8 mouse cellular contexts compared by ENCODE assay signal in genomic region chr6:54812276-54812675, GRCm38 (mm10). TPM values are rescaled to one million over a fixed set of nuclear protein-coding genes. Genes with fewer than 3 reads are reported as not detected.
DNase-seq lines count a peak whose midpoint lies in the region; ATAC-seq lines count a peak whose summit lies in the region.

No protein-coding gene starts in this region.

- no peak overlapping the region for H3K9ac ChIP-seq in embryonic facial prominence, embryonic 14.5 days (ENCODE audit: low read depth, low read length)
- H3K9ac ChIP-seq in midbrain, embryonic 11.5 days (ENCODE audit: low read length): no peak overlapping the region
- no peak overlapping the region for H3K9ac ChIP-seq in midbrain, embryonic 13.5 days (replicated peaks)
- H3K9ac ChIP-seq in intestine, embryonic 15.5 days: no peak overlapping the region

- no peak for ATAC-seq in embryonic facial prominence, embryonic 14.5 days (ENCODE audit: low read depth)
- ATAC-seq in midbrain, embryonic 11.5 days (ENCODE audit: low FRiP score): no peak
- no peak for ATAC-seq in midbrain, embryonic 13.5 days
- no peak for ATAC-seq in intestine, embryonic 15.5 days
- ATAC-seq in erythroblast, adult 5-6 weeks (replicated peaks; ENCODE audit: low FRiP score, poor library complexity, severe bottlenecking): no peak
- ATAC-seq in monocyte, adult 5-6 weeks (replicated peaks; ENCODE audit: insufficient number of reproducible peaks, low FRiP score, low TSS enrichment, poor library complexity, severe bottlenecking): no peak

- H3K27ac ChIP-seq in embryonic facial prominence, embryonic 14.5 days (replicated peaks; ENCODE audit: low read depth, low read length): no peak overlapping the region
- H3K27ac ChIP-seq in embryonic facial prominence, embryonic 10.5 days (replicated peaks): no peak overlapping the region
- H3K27ac ChIP-seq in midbrain, embryonic 11.5 days (ENCODE audit: low read depth, low read length): no peak overlapping the region
- no peak overlapping the region for H3K27ac ChIP-seq in midbrain, embryonic 13.5 days
- peak overlapping the region; percentile 30; the same call in 1 of the 2 replicates for H3K27ac ChIP-seq in intestine, embryonic 15.5 days

- peaks cover 6% of the 10 kb centered on the region for H3K4me1 ChIP-seq in embryonic facial prominence, embryonic 14.5 days (ENCODE audit: control insufficient read depth, insufficient read depth, low read length)
- H3K4me1 ChIP-seq in embryonic facial prominence, embryonic 10.5 days: 0 out of 2 replicates have a peak, but pooled peaks cover 8% of the 10 kb centered on the region
- H3K4me1 ChIP-seq in midbrain, embryonic 11.5 days (ENCODE audit: control insufficient read depth, insufficient read depth, low read length): no peaks in the 10 kb centered on the region; the same call in 1 of the 2 replicates
- 0 out of 2 replicates have a peak, but pooled peaks cover 3% of the 10 kb centered on the region for H3K4me1 ChIP-seq in midbrain, embryonic 13.5 days (replicated peaks)
- peaks cover 19% of the 10 kb centered on the region; the same call in 1 of the 2 replicates for H3K4me1 ChIP-seq in intestine, embryonic 15.5 days (replicated peaks)

- no peaks in the 10 kb centered on the region for H3K27me3 ChIP-seq in embryonic facial prominence, embryonic 14.5 days (replicated peaks; ENCODE audit: control insufficient read depth, insufficient read depth, low read length)
- no peaks in the 10 kb centered on the region; the same call in 1 of the 2 replicates for H3K27me3 ChIP-seq in embryonic facial prominence, embryonic 10.5 days (replicated peaks; ENCODE audit: low read depth, poor library complexity, severe bottlenecking)
- no peaks in the 10 kb centered on the region for H3K27me3 ChIP-seq in midbrain, embryonic 11.5 days (ENCODE audit: control insufficient read depth, insufficient read depth, low read length)
- no peaks in the 10 kb centered on the region; the same call in 1 of the 2 replicates for H3K27me3 ChIP-seq in midbrain, embryonic 13.5 days
- H3K27me3 ChIP-seq in intestine, embryonic 15.5 days (replicated peaks): no peaks in the 10 kb centered on the region

- 75% methylated on average over 6 of the region's 6 CpGs for WGBS in embryonic facial prominence, embryonic 14.5 days
- 85% methylated on average over 6 of the region's 6 CpGs for WGBS in embryonic facial prominence, embryonic 10.5 days
- WGBS in midbrain, embryonic 11.5 days: 92% methylated on average over 6 of the region's 6 CpGs
- WGBS in midbrain, embryonic 13.5 days: 90% methylated on average over 6 of the region's 6 CpGs
- WGBS in intestine, embryonic 15.5 days: 57% methylated on average over 6 of the region's 6 CpGs

- no peak overlapping the region for H3K4me3 ChIP-seq in embryonic facial prominence, embryonic 14.5 days (ENCODE audit: low read depth, low read length)
- no peak overlapping the region for H3K4me3 ChIP-seq in embryonic facial prominence, embryonic 10.5 days
- H3K4me3 ChIP-seq in midbrain, embryonic 11.5 days (ENCODE audit: low read depth, low read length): no peak overlapping the region
- no peak overlapping the region for H3K4me3 ChIP-seq in midbrain, embryonic 13.5 days (replicated peaks)
- no peak overlapping the region for H3K4me3 ChIP-seq in intestine, embryonic 15.5 days (replicated peaks)

- no peaks in the 10 kb centered on the region for H3K9me3 ChIP-seq in embryonic facial prominence, embryonic 14.5 days (ENCODE audit: control insufficient read depth, low read length)
- no peaks in the 10 kb centered on the region for H3K9me3 ChIP-seq in embryonic facial prominence, embryonic 10.5 days
- no peaks in the 10 kb centered on the region for H3K9me3 ChIP-seq in midbrain, embryonic 11.5 days (ENCODE audit: control insufficient read depth, low read length)
- no peaks in the 10 kb centered on the region for H3K9me3 ChIP-seq in midbrain, embryonic 13.5 days
- no peaks in the 10 kb centered on the region for H3K9me3 ChIP-seq in intestine, embryonic 15.5 days

- no peak overlapping the region for H3K4me2 ChIP-seq in embryonic facial prominence, embryonic 14.5 days (ENCODE audit: low read depth, low read length)
- no peak overlapping the region for H3K4me2 ChIP-seq in midbrain, embryonic 11.5 days
- H3K4me2 ChIP-seq in midbrain, embryonic 13.5 days (replicated peaks): no peak overlapping the region
- no peak overlapping the region for H3K4me2 ChIP-seq in intestine, embryonic 15.5 days (replicated peaks)

- H3K36me3 ChIP-seq in embryonic facial prominence, embryonic 14.5 days (ENCODE audit: control insufficient read depth, insufficient read depth, low read length): no peaks in the 10 kb centered on the region
- no peaks in the 10 kb centered on the region for H3K36me3 ChIP-seq in embryonic facial prominence, embryonic 10.5 days (replicated peaks)
- no peaks in the 10 kb centered on the region for H3K36me3 ChIP-seq in midbrain, embryonic 11.5 days (ENCODE audit: control insufficient read depth, insufficient read depth, low read length)
- no peaks in the 10 kb centered on the region for H3K36me3 ChIP-seq in midbrain, embryonic 13.5 days
- no peaks in the 10 kb centered on the region for H3K36me3 ChIP-seq in intestine, embryonic 15.5 days

- peak; percentile 37 for DNase-seq in embryonic facial prominence, embryonic 14.5 days (ENCODE audit: low spot score)
- no peak for DNase-seq in embryonic facial prominence, embryonic 10.5 days (ENCODE audit: low spot score)
- DNase-seq in midbrain, embryonic 11.5 days (ENCODE audit: low spot score, missing footprints): peak; percentile 28
- peak; percentile 51 to 54 for DNase-seq in lung, postnatal 4 days

RNA-seq across cellular contexts. Expression of gene Znrf2, which starts 4.4 kb away (rescaled TPM):
- polyA plus RNA-seq in embryonic facial prominence, embryonic 14.5 days (2014; fragmentation: Nextera tagmentation; extraction: Ambion mirVana): 4.9 and 5.1 TPM in 2 replicates
- polyA plus RNA-seq in embryonic facial prominence, embryonic 10.5 days (2016; fragmentation: Nextera tagmentation; extraction: Ambion mirVana): 1.8 and 2.5 TPM in 2 replicates
- polyA plus RNA-seq in midbrain, embryonic 11.5 days (2014; fragmentation: Nextera tagmentation; extraction: Ambion mirVana): 2.9 and 3.5 TPM in 2 replicates
- polyA plus RNA-seq in midbrain, embryonic 13.5 days (2015; fragmentation: Nextera tagmentation; extraction: Ambion mirVana): 6.0 and 6.4 TPM in 2 replicates
- polyA plus RNA-seq in intestine, embryonic 15.5 days (2015; fragmentation: Nextera tagmentation; extraction: Ambion mirVana): 5.8 and 6.5 TPM in 2 replicates
- 14.4 and 19.4 TPM in 2 replicates for total RNA-seq in erythroblast, adult 5-6 weeks (2015; ENCODE audit: low replicate concordance)
- 11.4 and 16.2 TPM in 2 replicates for total RNA-seq in erythroblast, adult 5-6 weeks (2017; ENCODE audit: low replicate concordance)
- 73.5 to 140 TPM (median 84.1 TPM) in 3 replicates for total RNA-seq in monocyte, adult 5-6 weeks (2017)
